Mouse (Mus musculus) liver, embryonic 14.5 days (tissue): ENCODE data around the gene Scn2a. TPM values are rescaled to one million over a fixed set of nuclear protein-coding genes. Genes with fewer than 3 reads are reported as not detected.

Source experiments
- ATAC-seq: fragments of 200-750 bp; cut with Nextera tagmentation; 2 replicates; pipeline ENCODE4 v1.8.0; 2017; ENCODE audit warnings: moderate number of reproducible peaks, mild to moderate bottlenecking, moderate library complexity; ENCODE audit not compliant: insufficient read depth
- DNase-seq, 3 experiments: peaks; one replicate each; pipeline ENCODE4 v3.0.0-alpha.2; 2012 to 2013; ENCODE audit warnings: low read depth in 3 of 3, low spot score in 3 of 3
- H3K27ac ChIP-seq: fragments of 300-500 bp; sonication (generic); 2 replicates; pipeline ENCODE4 v1.5.1; 2014; ENCODE audit warnings: moderate library complexity, mild to moderate bottlenecking, control low read depth, inconsistent platforms
- H3K27me3 ChIP-seq: fragments of 300-500 bp; sonication (generic); 2 replicates; pipeline ENCODE4 v1.6.1; 2014; ENCODE audit warnings: mild to moderate bottlenecking, low read length, moderate library complexity; ENCODE audit not compliant: control insufficient read depth, insufficient read depth
- H3K36me3 ChIP-seq: fragments of 300-500 bp; sonication (generic); replicated peaks from 2 replicates; pipeline ENCODE4 v1.6.1; 2014; ENCODE audit warnings: low read depth; ENCODE audit not compliant: control insufficient read depth, insufficient read depth
- H3K4me1 ChIP-seq, 2 experiments: fragments of 200-500 bp in 1 of 2; fragments of 300-500 bp in 1 of 2; sonication (generic) in 1 of 2; replicated peaks; 2 replicates each; pipeline ENCODE4 v1.6.1; 2012 to 2014; ENCODE audit warnings: antibody characterized with exemption in 1 of 2, inconsistent platforms in 1 of 2, low read length in 1 of 2; ENCODE audit not compliant: control insufficient read depth in 2 of 2, insufficient read depth in 2 of 2
- H3K4me2 ChIP-seq: fragments of 300-500 bp; sonication (generic); 2 replicates; pipeline ENCODE4 v1.6.1; 2014; ENCODE audit warnings: low read depth, mild to moderate bottlenecking, control low read depth, moderate library complexity
- H3K4me3 ChIP-seq, 2 experiments: fragments of 200-500 bp in 1 of 2; fragments of 300-500 bp in 1 of 2; sonication (generic) in 1 of 2; 2 replicates each; pipeline ENCODE4 v1.5.1; 2012 to 2014; ENCODE audit warnings: low read depth in 2 of 2, low read length in 2 of 2, mild to moderate bottlenecking in 2 of 2, control low read depth in 1 of 2, inconsistent platforms in 1 of 2, moderate library complexity in 1 of 2; ENCODE audit not compliant: insufficient read depth in 1 of 2
- H3K9ac ChIP-seq: fragments of 300-500 bp; sonication (generic); replicated peaks from 2 replicates; pipeline ENCODE4 v1.6.1; 2014; ENCODE audit warnings: mild to moderate bottlenecking, control low read depth, moderate library complexity
- H3K9me3 ChIP-seq: fragments of 300-500 bp; sonication (generic); 2 replicates; pipeline ENCODE4 v1.6.1; 2016; ENCODE audit warnings: low read length, mixed read lengths; ENCODE audit not compliant: control insufficient read depth
- CTCF ChIP-seq: IDR thresholded peaks from 2 replicates; pipeline ENCODE4 v1.5.1; 2016; ENCODE audit warnings: antibody characterized with exemption, low read depth, control low read depth
- EP300 ChIP-seq: IDR thresholded peaks from 2 replicates; pipeline ENCODE4 v1.6.1; 2016; ENCODE audit warnings: antibody characterized with exemption, low read depth
- WGBS: fragments of 180-500 bp; shearing (Covaris S2); extraction: QIAGEN DNeasy Blood & Tissue Kit; methylation state at CpG from one replicate; pipeline ENCODE4 v1.1.7; 2014; ENCODE audit not compliant: insufficient replicate concordance; 5-methylcytosine and 5-hydroxymethylcytosine counted together
- polyA plus RNA-seq, 2 experiments: library from polyadenylated mRNA; depleted of rRNA in 1 of 2; stranded (reverse) in 1 of 2; unstranded in 1 of 2; fragments of >200 nt; fragmentation: Nextera tagmentation in 1 of 2; extraction: Ambion mirVana in 1 of 2; gene quantifications; 2 replicates each; pipeline versions ENCODE4 v1.2.1 to v1.2.3; 2012 to 2014

Gene Scn2a
- polyA plus RNA-seq, 2 experiments = 0.08 TPM; not detected in 1

GRCm38 (mm10) chr2:65670153-65670817, 49.7 kb downstream of the Scn2a start:
- Histone ChIP-seq H3K27ac (no peak overlapping the region), H3K4me1 (no peaks in the 10 kb centered on the region), H3K9ac (no peak overlapping the region), H3K36me3 (no peaks in the 10 kb centered on the region), H3K9me3 (no peaks in the 10 kb centered on the region), H3K4me3 (no peak overlapping the region), H3K27me3 (no peaks in the 10 kb centered on the region), H3K4me2 (no peak overlapping the region)
- 48% methylated on average over 12 of the region's 12 CpGs for WGBS
- DNase-seq = no peak
- no peak for ATAC-seq
- TF ChIP-seq EP300 (no peak), CTCF (no peak)

- ATAC-seq (no peak), DNase-seq (no peak)
- no peaks in the 10 kb centered on the region for H3K36me3 ChIP-seq
- no peak overlapping the region for H3K4me3 ChIP-seq
- no peaks in the 10 kb centered on the region for H3K27me3 ChIP-seq
- H3K9me3 ChIP-seq = no peaks in the 10 kb centered on the region
- no peak overlapping the region for H3K9ac ChIP-seq
- no peak overlapping the region for H3K27ac ChIP-seq
- WGBS = 64% methylated on average over 4 of the region's 4 CpGs
- no peak overlapping the region for H3K4me2 ChIP-seq
- TF ChIP-seq EP300 (no peak), CTCF (no peak)
- no peaks in the 10 kb centered on the region for H3K4me1 ChIP-seq
Measured at GRCm38 (mm10) chr2:65679621-65680020, 59.0 kb downstream of the Scn2a start.

GRCm38 (mm10) chr2:65685151-65685550, 64.6 kb downstream of the Scn2a start:
- Histone ChIP-seq H3K27ac (no peak overlapping the region), H3K9ac (no peak overlapping the region), H3K27me3 (no peaks in the 10 kb centered on the region), H3K4me2 (no peak overlapping the region), H3K36me3 (no peaks in the 10 kb centered on the region), H3K9me3 (no peaks in the 10 kb centered on the region), H3K4me1 (no peaks in the 10 kb centered on the region), H3K4me3 (no peak overlapping the region)
- TF ChIP-seq EP300 = no peak
- TF ChIP-seq CTCF = no peak
- WGBS = 32% methylated on average over 3 of the region's 3 CpGs
- DNase-seq (no peak), ATAC-seq (no peak)

- 51% methylated on average over 6 of the region's 6 CpGs for WGBS
- no peak overlapping the region for H3K9ac ChIP-seq
- H3K4me1 ChIP-seq = no peaks in the 10 kb centered on the region
- no peak overlapping the region for H3K4me3 ChIP-seq
- no peaks in the 10 kb centered on the region for H3K36me3 ChIP-seq
- no peak for TF ChIP-seq EP300
- TF ChIP-seq CTCF = no peak
- no peak overlapping the region for H3K27ac ChIP-seq
- H3K9me3 ChIP-seq = no peaks in the 10 kb centered on the region
- no peak for DNase-seq
- no peak for ATAC-seq
- no peaks in the 10 kb centered on the region for H3K27me3 ChIP-seq
- H3K4me2 ChIP-seq = no peak overlapping the region
Measured at GRCm38 (mm10) chr2:65690456-65691184, 70.0 kb downstream of the Scn2a start.

- H3K4me2 ChIP-seq = no peak overlapping the region
- DNase-seq (no peak), ATAC-seq (no peak)
- H3K9me3 ChIP-seq = no peaks in the 10 kb centered on the region
- TF ChIP-seq EP300 (no peak), CTCF (no peak)
- no peak overlapping the region for H3K9ac ChIP-seq
- H3K36me3 ChIP-seq = no peaks in the 10 kb centered on the region
- H3K27me3 ChIP-seq = no peaks in the 10 kb centered on the region
- no peaks in the 10 kb centered on the region for H3K4me1 ChIP-seq
- 33% methylated on average over 3 of the region's 3 CpGs for WGBS
- no peak overlapping the region for H3K4me3 ChIP-seq
- no peak overlapping the region for H3K27ac ChIP-seq
Measured at GRCm38 (mm10) chr2:65694485-65694884, 73.9 kb downstream of the Scn2a start.
